Mouse (Mus musculus): ENCODE data around the gene Tcn2. TPM values are rescaled to one million over a fixed set of nuclear protein-coding genes. Genes with fewer than 3 reads are reported as not detected.
A peak's percentile ranks its signal among the peaks of the same experiment; 100 is the strongest.
"Not testable (repeated sequence)": the region's sequence is repeated elsewhere in the genome, so short reads cannot be mapped to it uniquely, and the experiment has no call there.

Gene Tcn2
- total RNA-seq, 2 experiments from 2014 or later = 18.8 to 22.8 TPM

DNA sequence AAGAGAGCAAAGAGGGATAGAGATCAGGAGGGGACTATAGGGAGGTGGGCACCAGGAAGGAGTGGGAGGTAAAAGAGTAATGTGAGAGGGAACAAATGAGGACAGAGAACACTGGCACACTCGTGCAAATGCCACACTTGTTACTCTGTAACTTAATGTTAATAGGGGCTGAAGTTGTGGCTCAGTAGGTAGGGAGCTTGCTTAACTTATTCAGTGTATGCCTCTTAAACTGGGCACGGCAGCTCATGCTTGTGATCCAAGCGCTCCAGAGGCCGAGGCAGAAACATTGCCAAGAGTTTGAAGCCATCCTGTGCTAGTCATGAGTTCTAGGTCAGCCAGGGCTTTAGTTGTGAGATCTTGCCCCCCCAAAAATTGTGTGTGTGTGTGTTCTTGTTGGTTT lies 3.2 kb upstream of the Tcn2 start:
- DNase-seq = no peak
- intact Hi-C loops (cut with DNase I; ENCODE audit: low total_unique reads) = no loop called here

DNA sequence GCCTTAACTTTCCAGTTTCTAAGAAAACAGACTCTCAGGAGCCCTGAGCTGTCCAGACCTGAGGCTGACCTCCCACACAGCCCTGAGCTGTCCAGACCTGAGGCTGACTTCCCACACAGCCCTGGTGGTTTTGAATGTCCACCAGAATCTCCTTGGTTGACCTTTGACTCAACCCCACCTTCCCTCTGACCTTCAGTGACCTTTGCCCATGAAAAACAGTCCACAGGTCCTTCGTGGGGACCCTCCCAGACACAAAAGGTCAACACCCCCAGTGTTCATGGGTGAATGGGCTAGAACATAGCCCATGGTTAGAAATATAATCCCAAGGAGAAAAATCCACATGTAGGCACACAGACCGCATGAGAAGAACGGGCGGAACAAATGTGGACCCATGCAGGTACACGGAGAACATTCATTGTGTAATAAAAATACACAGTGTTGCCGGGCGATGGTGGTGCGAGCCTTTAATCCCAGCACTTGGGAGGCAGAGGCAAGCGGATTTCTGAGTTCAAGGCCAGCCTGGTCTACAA lies 1.9 kb upstream of the Tcn2 start:
- intact Hi-C loops (cut with DNase I; ENCODE audit: low total_unique reads) = no loop called here
- DNase-seq = no peak

DNA sequence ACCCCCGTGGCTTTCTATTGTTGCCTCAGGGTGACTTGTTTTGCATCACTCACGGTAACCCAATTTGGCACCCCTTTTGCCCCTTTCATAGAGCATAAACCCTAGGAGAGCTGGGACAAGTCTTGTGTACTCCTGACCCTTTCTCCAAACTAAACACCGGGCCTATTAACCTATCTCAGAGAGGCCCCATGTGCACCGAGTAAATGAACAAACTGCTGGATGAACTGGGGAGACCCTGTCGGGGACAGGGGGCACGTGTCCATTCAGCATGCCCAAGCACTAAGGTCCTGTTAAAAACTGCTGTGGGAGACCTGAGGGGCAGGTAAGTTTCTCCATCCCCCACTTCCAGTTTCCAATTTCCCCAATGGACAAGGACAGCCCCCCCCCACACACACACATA lies 1.0 kb downstream of the Tcn2 start:
- intact Hi-C loops (cut with DNase I; ENCODE audit: low total_unique reads) = no loop called here
- DNase-seq = no peak

DNA sequence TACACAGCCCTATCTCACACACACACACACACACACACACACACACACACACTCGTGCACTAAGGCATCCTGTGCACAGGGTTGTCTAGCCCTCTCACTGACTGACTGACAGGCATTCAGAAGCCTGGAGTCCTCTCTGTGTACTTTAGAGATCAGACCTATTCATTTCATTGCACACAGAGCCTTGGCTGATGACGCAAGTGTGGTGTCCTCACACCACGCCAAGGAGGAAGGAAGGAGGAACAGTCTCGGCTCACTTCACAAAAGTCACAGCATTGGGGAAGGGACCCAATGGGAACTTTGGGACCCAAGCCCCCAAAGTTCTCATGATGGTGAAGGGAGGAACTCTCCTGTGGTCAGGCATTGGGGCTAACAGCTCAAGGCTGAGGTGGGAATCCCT lies 1.9 kb downstream of the Tcn2 start:
- no peak for DNase-seq
- intact Hi-C loops (cut with DNase I; ENCODE audit: low total_unique reads) = no loop called here

- DNase-seq = no peak
Measured at GRCm38 (mm10) chr11:3925916-3926315, 6.0 kb downstream of the Tcn2 start.

DNA sequence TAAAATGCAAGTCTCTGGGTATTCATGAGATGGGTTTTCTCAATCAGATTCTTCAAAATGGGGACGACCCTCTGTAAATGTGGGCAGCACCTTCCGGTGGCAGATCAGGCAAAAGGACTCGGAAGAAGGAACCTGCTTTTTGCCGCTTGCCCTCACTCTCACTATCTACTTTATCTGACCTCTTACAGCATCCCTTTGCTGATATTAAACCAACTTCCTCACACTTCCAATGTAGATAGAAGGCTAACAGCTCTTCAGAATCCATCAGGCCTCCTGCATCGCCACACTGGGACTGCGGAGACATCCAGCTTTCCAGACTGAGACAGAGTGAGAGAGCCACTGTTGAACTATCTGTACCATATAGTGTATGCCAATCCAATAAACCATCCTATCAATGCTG lies 9.2 kb downstream of the Tcn2 start:
- intact Hi-C loops (cut with DNase I; ENCODE audit: low total_unique reads) = no loop called here
- DNase-seq = no peak

More at GRCm38 (mm10) chr11:3925916-3926315, 6.0 kb downstream of the Tcn2 start:
- intact Hi-C loops (cut with DNase I; ENCODE audit: low total_unique reads) = no loop called here

GRCm38 (mm10) chr11:3922115-3922514 lies 9.8 kb downstream of the Tcn2 start:
- DNase-seq = no peak
- intact Hi-C loops (cut with DNase I; ENCODE audit: low total_unique reads) = no loop called here

- DNase-seq = no peak
- intact Hi-C loops (cut with DNase I; ENCODE audit: low total_unique reads) = no loop called here
Measured at GRCm38 (mm10) chr11:3921281-3921850, 10.6 kb downstream of the Tcn2 start.

- intact Hi-C loops (cut with DNase I; ENCODE audit: low total_unique reads) = no loop called here
- DNase-seq = no peak
Measured at GRCm38 (mm10) chr11:3920476-3920875, 11.5 kb downstream of the Tcn2 start.

DNA sequence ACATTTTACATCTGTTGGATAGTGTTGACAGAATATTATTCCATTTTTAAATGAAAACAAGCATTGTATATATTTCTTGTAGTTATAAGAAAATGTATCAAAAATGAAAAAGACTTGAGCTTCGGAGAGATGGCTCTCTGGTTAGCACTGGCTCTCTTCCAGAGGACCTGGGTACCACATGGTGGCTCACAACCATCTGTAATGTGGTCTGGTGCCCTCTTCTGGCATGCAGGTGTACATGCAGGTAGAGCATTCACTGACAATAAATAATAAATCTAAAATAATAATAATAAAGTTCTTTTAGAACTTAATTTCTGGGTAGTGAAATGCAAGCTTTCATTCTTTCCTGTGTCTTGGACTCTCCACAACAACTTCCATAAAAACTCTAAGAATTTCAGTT lies 13.2 kb downstream of the Tcn2 start:
- intact Hi-C loops (cut with DNase I; ENCODE audit: low total_unique reads) = no loop called here
- DNase-seq = no peak

- intact Hi-C loops (cut with DNase I; ENCODE audit: low total_unique reads) = no loop called here
- peak; percentile 81 for DNase-seq
Measured at GRCm38 (mm10) chr11:3914109-3914840, 17.7 kb downstream of the Tcn2 start, which contains the start of gene Slc35e4. Slc35e4 (minus strand) TSS chr11:3914664.

DNA sequence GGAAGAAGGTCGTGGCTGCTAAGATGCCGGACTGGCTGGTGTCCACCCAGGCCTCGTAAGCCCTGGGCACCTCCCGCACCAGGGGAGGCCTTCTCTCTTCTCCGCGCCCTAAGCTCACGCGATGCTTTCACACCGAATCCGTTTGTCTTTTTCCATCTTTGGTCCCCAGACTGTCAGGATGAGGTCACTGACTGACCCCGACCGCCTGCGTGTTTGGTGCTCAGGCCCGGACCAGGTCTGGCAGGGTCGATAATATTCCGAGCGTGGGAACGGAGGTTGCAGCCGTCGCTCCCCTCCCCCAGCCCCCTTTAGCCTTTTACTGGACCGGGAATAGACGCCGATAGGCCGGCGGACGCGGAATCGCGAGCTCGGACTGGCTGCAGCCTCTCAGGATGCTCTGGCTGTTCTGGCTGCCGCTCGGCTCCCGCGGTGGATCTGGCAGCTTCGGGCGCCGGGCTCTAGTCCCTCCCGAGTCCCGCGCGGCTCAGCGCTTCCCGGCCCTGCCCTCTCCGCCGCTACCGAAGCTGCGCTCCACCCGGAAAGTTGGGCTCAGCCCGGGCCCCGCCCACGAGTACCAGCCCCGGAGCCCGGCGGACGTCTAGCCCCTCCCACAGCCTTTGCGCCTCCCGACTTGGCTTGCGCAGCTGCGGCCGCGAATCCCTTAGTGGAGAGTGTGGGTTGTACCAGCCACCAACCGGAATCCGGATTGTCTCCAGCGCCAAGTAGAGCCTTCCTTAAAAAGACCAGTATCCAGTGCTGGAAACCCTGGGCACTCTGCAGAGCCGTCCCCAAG lies 18.4 kb downstream of the Tcn2 start:
- intact Hi-C loops (cut with DNase I; ENCODE audit: low total_unique reads) = no loop called here
- DNase-seq = peak; percentile 94

DNA sequence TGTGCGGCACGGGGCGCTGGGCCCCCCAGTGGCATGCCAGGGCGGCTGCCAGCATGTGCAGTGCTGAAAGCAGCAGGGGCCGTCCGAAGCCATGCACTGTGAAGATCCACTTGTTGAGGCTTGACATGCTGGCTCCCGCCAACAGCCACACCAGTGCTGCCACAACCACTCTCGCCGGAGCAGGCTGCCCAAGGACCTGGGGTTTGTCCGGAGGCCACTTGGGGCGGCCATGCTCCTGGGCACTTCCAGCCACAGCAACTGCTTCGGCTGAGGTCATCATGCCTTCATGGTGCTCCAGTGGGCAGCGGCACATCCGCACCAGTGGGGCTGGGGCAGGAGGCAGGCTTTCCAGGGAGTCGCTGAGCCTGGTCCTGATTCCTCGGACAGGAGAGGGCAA lies 19.1 kb downstream of the Tcn2 start:
- DNase-seq = peak; percentile 38
- intact Hi-C loops (cut with DNase I; ENCODE audit: low total_unique reads) = no loop called here

DNA sequence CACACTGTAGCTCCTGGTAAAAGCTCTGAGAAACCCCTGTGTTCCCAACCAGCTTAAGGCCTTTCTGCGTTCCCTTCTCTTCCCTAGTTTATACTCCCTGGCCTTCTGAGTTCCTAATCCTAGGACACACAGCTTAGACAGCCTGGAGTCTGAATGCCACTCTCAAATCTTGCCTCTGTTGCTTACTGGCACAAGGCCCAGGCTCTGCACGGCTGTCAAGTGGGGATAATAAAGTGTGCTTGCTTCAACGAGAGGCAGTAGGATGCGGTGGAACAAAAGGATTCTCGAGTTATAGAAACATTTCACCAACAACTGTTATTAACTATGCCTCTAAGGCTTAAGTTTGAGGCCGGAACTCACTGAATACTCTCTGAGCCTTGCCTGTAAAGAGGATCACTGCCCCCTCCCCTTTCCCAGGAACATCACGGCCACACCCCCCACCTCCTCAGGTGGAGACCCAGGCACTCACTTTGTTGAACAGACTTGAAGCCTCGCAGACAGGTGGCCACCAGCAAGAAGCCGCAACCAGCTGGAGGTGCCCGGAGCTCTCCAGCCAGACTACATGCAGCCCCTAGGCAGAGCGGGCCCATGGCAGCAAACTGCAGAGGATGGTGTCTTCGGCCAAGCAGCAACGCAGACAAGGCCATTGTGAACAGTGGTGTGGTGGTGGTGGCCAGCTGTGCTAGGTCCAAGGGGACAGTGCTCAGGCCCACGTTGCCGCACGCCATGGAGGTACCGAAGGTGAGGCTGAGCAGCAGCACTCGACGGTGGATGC lies 19.7 kb downstream of the Tcn2 start:
- intact Hi-C loops (cut with DNase I; ENCODE audit: low total_unique reads) = no loop called here
- DNase-seq = no peak

DNA sequence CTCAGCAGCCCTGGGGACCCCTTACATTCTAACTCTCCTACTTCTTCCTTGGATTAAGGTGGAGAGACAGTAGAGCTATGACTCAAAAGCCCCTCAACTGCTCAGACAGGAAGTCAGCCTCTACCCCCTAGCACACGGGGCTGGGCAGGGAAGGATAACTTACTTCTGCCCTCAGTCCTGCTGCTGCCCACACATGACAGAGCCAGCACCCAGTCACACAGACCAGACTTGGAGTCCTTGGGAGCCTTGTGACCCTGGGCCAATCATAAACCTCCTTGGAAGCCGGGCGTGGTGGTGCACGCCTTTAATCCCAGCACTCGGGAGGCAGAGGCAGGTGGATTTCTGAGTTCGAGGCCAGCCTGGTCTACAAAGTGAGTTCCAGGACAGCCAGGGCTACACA lies 20.5 kb downstream of the Tcn2 start:
- intact Hi-C loops (cut with DNase I; ENCODE audit: low total_unique reads); DNase-seq: not testable (repeated sequence)

- intact Hi-C loops (cut with DNase I; ENCODE audit: low total_unique reads) = no loop called here
- DNase-seq = peak; percentile 62
Measured at GRCm38 (mm10) chr11:3910513-3911310, 21.2 kb downstream of the Tcn2 start.

DNA sequence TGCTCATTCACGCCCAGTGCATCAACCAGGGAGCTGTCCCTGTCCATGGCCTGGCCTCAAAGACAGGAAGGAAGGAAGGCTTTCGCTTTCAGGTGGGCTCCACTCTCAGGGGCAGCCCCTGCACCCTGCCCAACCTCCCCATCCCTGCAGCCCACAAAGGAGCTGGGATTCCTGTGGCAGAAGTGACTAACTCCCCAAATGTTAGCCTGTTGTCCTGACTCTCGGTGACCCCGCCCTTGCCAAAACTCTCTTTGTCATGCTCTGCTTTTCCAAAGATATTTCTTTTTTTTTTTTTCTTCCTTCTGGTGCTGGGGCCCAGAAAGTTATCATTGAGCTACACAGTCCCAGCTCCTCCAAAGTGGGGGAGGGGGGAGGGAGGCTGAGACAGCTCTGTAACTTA lies 22.7 kb downstream of the Tcn2 start:
- no peak for DNase-seq
- intact Hi-C loops (cut with DNase I; ENCODE audit: low total_unique reads) = no loop called here

DNA sequence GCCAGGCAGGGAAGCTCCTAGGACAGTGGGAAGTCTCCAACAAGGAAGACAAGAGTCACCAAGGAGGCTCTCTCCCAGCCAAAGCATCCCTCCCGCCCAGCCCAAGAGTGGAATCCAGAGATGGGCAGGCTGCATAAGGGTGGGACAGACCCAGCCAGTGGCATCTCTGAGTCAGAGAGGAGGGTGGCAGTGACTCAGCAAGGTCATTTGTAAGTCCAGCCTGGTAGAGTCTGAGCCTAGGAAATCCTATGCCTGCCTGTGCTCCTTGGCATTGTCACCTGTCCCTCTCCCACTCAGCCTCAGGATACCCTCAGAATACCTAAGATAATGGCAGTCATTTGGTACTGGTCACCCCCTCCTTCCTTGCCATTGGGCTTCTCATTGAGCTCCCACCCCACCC lies 26.5 kb downstream of the Tcn2 start:
- DNase-seq = no peak

DNA sequence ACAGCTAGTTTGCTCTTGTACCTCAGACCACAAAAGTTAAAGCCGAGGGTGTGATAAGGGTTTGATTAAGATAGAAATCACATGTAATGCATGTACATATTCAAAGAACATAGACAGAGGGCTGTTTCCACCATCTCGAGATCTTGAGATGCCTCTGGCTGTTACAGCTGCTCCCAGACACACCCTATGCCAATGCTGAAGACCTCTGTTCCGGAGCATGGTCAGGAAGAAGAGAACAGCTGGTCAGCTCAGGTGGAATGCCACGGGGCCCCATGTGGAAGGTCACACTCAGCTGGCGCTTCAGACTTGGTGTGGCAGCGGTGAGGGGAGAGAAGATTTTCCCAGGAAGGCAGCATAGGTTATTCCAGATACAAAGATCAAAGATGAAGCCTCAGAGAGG lies 27.3 kb downstream of the Tcn2 start:
- intact Hi-C loops (cut with DNase I; ENCODE audit: low total_unique reads) = no loop called here
- no peak for DNase-seq

More for the DNA sequence above, 26.5 kb downstream of the Tcn2 start:
- intact Hi-C loops (cut with DNase I; ENCODE audit: low total_unique reads) = no loop called here

Data from gastrocnemius, postnatal 14 days (tissue).